Mouse (Mus musculus): ENCODE data around the gene Srl. TPM values are rescaled to one million over a fixed set of nuclear protein-coding genes. Genes with fewer than 3 reads are reported as not detected.
"Not testable (repeated sequence)": the region's sequence is repeated elsewhere in the genome, so short reads cannot be mapped to it uniquely, and the experiment has no call there.

Srl gene
- polyA plus RNA-seq, 1 experiment from 2014 or later: 36.9 TPM

GRCm38 (mm10) chr16:4539521-4539920 lies 2.1 kb downstream of the Srl start:
- no peak for ATAC-seq (ENCODE audit: insufficient number of reproducible peaks, insufficient read depth, low FRiP score, low TSS enrichment, low read depth)
- WGBS: 84% methylated on average over 4 of the region's 4 CpGs

DNA sequence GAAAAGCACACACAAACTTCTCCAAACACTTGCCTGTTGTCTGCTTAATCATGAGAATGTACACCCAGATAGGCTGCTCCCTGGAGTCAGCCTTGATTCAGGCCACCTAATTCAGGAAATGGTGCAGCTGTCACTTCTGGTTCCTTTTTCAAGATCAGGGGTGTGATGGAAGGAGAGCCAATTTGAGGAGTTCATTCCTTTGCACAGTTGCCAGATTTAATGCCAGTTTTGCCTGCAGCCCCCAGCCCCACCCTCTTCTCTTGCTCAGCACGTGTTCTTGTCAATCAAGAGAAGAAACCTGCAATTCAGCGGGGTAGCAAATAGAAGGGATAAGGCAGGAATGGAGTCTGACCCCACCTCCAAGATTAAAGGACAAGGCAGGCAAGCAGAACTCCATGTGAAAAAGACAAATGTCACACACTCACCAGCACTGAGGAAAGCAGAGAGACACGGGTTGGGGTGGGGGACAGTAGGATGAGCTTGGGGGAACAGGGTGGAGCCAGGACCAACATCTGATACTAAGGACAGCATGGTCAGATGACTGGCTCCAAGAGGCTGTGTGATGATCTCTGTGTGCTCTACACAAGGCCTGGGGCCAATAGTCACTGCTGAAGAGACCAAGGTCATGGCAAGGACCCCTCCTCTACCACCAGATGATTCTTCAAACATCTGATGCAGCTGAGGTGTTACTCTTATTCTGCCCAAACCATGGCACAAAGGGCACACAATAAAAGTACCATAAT lies 3.8 kb downstream of the Srl start:
- H3K36me3 ChIP-seq: no peaks in the 10 kb centered on the region
- H3K4me2 ChIP-seq: no peak overlapping the region
- H3K27me3 ChIP-seq: no peaks in the 10 kb centered on the region
- H3K27ac ChIP-seq: no peak overlapping the region
- no peak overlapping the region for H3K4me3 ChIP-seq (replicated peaks)
- no peaks in the 10 kb centered on the region for H3K9me3 ChIP-seq
- H3K9ac ChIP-seq (replicated peaks): no peak overlapping the region
- no peak for ATAC-seq (ENCODE audit: insufficient number of reproducible peaks, insufficient read depth, low FRiP score, low TSS enrichment, low read depth)
- H3K4me1 ChIP-seq (replicated peaks): peaks cover 6% of the 10 kb centered on the region
- 58% methylated on average over 3 of the region's 3 CpGs for WGBS

More at GRCm38 (mm10) chr16:4539521-4539920, 2.1 kb downstream of the Srl start:
- H3K36me3 ChIP-seq: peaks cover 4% of the 10 kb centered on the region; the same call in 1 of the 2 replicates
- no peaks in the 10 kb centered on the region for H3K27me3 ChIP-seq
- no peak overlapping the region for H3K9ac ChIP-seq (replicated peaks)
- no peak overlapping the region for H3K4me3 ChIP-seq (replicated peaks)
- 0 out of 2 replicates have a peak overlapping the region, but pooled peaks have one; percentile 7 for H3K27ac ChIP-seq
- peaks cover 6% of the 10 kb centered on the region for H3K4me1 ChIP-seq (replicated peaks)
- H3K4me2 ChIP-seq: no peak overlapping the region
- no peaks in the 10 kb centered on the region for H3K9me3 ChIP-seq

DNA sequence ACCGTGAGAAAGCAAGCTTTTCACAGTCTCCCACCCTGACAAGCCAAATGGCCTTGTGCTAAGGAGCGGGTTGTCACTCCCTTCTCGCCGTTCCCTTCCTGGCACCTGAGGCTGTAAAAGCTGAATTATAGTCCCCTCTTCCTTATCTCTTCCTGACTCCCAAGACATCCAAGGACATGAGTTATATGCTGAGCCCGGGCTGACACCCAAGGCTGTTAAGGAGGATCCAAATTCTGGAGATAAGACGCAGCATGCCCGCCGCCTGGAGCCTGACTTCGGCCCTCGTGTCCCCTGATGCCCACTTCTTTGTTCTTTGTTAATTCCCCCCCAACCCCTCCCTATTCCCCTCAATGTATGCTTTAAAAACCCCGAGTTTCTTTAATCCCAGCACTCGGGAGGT lies 14.2 kb downstream of the Srl start:
- not testable (repeated sequence) for H3K27ac ChIP-seq; H3K9ac ChIP-seq (replicated peaks); H3K36me3 ChIP-seq; ATAC-seq (ENCODE audit: insufficient number of reproducible peaks, insufficient read depth, low FRiP score, low TSS enrichment, low read depth); H3K27me3 ChIP-seq; H3K4me3 ChIP-seq (replicated peaks); H3K4me1 ChIP-seq (replicated peaks); H3K4me2 ChIP-seq
- 0 out of 2 replicates have a peak, but pooled peaks cover 11% of the 10 kb centered on the region for H3K9me3 ChIP-seq
- 86% methylated on average over 12 of the region's 12 CpGs for WGBS

DNA sequence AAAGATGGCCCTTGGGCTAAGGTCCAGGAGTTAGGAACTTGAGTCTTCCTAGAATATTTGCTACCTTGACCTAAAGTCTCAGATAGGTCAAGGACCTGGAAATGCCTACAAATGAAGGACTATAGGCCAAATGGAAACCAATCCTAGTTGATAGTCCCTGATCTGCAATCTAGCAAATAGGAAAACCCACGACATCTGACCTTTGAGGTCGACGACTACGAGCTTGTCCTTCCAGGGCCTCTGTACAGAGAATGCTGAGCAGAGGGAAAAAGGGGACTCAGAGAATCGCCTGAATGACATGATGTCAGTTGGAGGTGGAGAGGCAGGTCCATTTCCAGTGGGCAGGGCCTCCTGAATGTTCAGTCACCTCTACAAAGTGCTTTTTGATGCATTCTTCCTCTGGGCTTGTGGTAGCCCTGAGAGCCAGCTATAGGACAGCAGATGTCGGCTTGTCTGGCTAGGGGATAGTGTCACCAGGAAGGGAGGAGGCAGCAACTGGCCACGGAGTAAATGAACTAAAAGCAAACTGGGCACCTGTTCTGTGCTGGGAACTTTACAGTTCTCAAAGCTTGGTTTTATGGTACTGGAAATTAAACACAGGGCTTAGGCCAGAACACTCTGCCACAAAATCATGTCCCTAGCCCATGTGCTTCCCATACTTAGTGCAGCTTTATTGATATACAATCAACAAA lies 18.2 kb downstream of the Srl start:
- no peak overlapping the region for H3K4me2 ChIP-seq
- 72% methylated on average over 7 of the region's 7 CpGs for WGBS
- H3K9me3 ChIP-seq: 0 out of 2 replicates have a peak, but pooled peaks cover 11% of the 10 kb centered on the region
- H3K27ac ChIP-seq: no peak overlapping the region
- no peak; the same call in 1 of the 2 replicates for ATAC-seq (ENCODE audit: insufficient number of reproducible peaks, insufficient read depth, low FRiP score, low TSS enrichment, low read depth)
- H3K4me3 ChIP-seq (replicated peaks): no peak overlapping the region
- H3K36me3 ChIP-seq: no peaks in the 10 kb centered on the region; the same call in 1 of the 2 replicates
- H3K27me3 ChIP-seq: no peaks in the 10 kb centered on the region
- peaks cover 25% of the 10 kb centered on the region for H3K4me1 ChIP-seq (replicated peaks)
- H3K9ac ChIP-seq (replicated peaks): no peak overlapping the region

DNA sequence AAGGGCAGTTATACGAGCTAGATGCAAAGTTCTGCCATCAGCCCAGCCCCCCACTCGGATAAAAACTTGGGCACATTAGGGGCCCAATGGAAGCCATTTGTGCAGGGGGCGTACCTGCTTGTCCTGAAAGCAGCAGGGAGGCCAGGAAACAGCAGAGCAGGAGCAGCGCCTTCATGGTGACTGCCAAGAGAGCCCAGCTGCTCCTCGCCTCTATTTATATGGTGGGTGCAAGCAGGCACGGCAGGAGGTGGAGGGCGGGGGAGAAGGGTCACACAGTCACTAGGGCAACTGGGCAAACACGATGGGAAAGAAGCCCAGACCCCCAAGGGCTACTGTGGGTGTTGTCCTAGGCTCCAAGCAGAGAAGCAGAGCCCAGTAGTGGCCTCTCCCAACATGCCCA lies 18.7 kb downstream of the Srl start:
- Histone ChIP-seq H3K4me2 (no peak overlapping the region), H3K36me3 (no peaks in the 10 kb centered on the region; the same call in 1 of the 2 replicates), H3K4me3 (replicated peaks) (no peak overlapping the region), H3K27me3 (no peaks in the 10 kb centered on the region), H3K9ac (replicated peaks) (no peak overlapping the region), H3K27ac (0 out of 2 replicates have a peak overlapping the region, but pooled peaks have one; percentile 26), H3K9me3 (0 out of 2 replicates have a peak, but pooled peaks cover 8% of the 10 kb centered on the region), H3K4me1 (replicated peaks) (peaks cover 25% of the 10 kb centered on the region)
- ATAC-seq (ENCODE audit: insufficient number of reproducible peaks, insufficient read depth, low FRiP score, low TSS enrichment, low read depth): no peak
- WGBS: 44% methylated on average over 8 of the region's 8 CpGs

- Histone ChIP-seq H3K4me2 (no peak overlapping the region), H3K9ac (replicated peaks) (no peak overlapping the region)
- peak; percentile 79 for ATAC-seq (ENCODE audit: insufficient number of reproducible peaks, insufficient read depth, low FRiP score, low TSS enrichment, low read depth)
These were observed 19.7 kb downstream of the Srl start for GRCm38 (mm10) chr16:4521735-4522530.

DNA sequence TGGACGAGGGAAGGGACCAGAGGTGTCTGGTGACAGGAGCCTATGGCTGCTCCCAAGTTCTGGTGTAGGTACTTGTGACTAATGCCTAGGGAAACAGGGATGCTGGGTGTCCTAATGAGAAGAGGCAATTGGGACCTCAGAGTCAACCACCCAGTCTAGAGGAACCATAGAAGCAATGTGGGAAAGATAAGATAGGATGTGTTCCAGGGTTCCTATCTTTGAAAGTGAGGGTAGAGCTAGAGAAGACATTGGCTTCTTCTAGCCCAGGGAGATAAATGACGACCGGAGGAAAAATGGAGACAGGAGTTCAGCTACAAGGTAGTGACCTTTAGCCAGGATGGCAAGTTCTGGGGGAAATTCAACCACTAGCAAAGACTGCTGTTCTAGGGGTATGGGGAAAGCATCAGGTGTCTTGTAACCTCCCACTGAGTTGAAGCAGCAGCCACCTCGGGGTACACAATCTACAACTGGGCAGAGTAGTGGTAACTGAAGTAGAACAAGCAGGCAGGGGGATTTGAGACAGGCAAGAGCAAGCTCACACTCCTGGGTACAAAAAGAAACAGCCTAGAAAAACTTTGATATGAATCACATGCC lies 20.4 kb downstream of the Srl start:
- Histone ChIP-seq H3K9me3 (no peaks in the 10 kb centered on the region), H3K27me3 (no peaks in the 10 kb centered on the region), H3K4me1 (replicated peaks) (peaks cover 25% of the 10 kb centered on the region), H3K27ac (peak overlapping the region; percentile 42; the same call in 1 of the 2 replicates), H3K36me3 (no peaks in the 10 kb centered on the region), H3K9ac (replicated peaks) (no peak overlapping the region), H3K4me3 (replicated peaks) (no peak overlapping the region), H3K4me2 (no peak overlapping the region)
- 62% methylated on average over 4 of the region's 4 CpGs for WGBS
- no peak for ATAC-seq (ENCODE audit: insufficient number of reproducible peaks, insufficient read depth, low FRiP score, low TSS enrichment, low read depth)

More at GRCm38 (mm10) chr16:4521735-4522530, 19.7 kb downstream of the Srl start:
- Histone ChIP-seq H3K4me3 (replicated peaks) (no peak overlapping the region), H3K27ac (peak overlapping the region; percentile 42; the same call in 1 of the 2 replicates), H3K36me3 (no peaks in the 10 kb centered on the region), H3K27me3 (no peaks in the 10 kb centered on the region), H3K4me1 (replicated peaks) (peaks cover 25% of the 10 kb centered on the region), H3K9me3 (0 out of 2 replicates have a peak, but pooled peaks cover under 1% of the 10 kb centered on the region)
- 60% methylated on average over 5 of the region's 5 CpGs for WGBS

GRCm38 (mm10) chr16:4520673-4521072 lies 20.9 kb downstream of the Srl start:
- Histone ChIP-seq H3K4me3 (replicated peaks) (no peak overlapping the region), H3K9me3 (no peaks in the 10 kb centered on the region), H3K27ac (no peak overlapping the region), H3K4me1 (replicated peaks) (peaks cover 25% of the 10 kb centered on the region), H3K9ac (replicated peaks) (no peak overlapping the region), H3K36me3 (no peaks in the 10 kb centered on the region), H3K27me3 (no peaks in the 10 kb centered on the region), H3K4me2 (no peak overlapping the region)
- ATAC-seq (ENCODE audit: insufficient number of reproducible peaks, insufficient read depth, low FRiP score, low TSS enrichment, low read depth): no peak
- WGBS: 68% methylated on average over 8 of the region's 8 CpGs

DNA sequence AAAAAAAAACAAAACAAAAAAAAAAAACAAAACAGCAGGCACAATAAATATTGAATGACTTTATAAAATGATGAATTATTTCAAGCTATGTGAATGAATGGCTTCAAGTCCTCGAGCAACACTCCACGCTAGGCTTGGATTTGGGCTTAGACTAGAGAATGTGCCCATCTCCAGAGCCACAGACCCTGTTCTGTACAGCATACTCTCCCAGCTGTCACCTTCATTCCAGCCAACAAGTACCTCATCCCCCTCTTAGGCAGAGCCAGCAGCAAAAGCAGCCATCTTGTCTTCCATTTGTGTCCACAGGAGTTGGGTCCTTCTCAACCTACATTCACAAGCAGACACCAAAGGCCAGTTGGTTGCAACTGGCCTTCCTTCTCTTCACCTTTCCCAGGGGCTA lies 21.8 kb downstream of the Srl start:
- Histone ChIP-seq H3K27ac (no peak overlapping the region), H3K9me3 (no peaks in the 10 kb centered on the region), H3K4me3 (replicated peaks) (no peak overlapping the region), H3K4me2 (no peak overlapping the region), H3K4me1 (replicated peaks) (peaks cover 25% of the 10 kb centered on the region), H3K36me3 (no peaks in the 10 kb centered on the region), H3K9ac (replicated peaks) (no peak overlapping the region), H3K27me3 (no peaks in the 10 kb centered on the region)
- WGBS: 94% methylated on average over 2 of the region's 2 CpGs
- no peak for ATAC-seq (ENCODE audit: insufficient number of reproducible peaks, insufficient read depth, low FRiP score, low TSS enrichment, low read depth)

GRCm38 (mm10) chr16:4519157-4519556 lies 22.5 kb downstream of the Srl start:
- H3K4me3 ChIP-seq (replicated peaks): no peak overlapping the region
- H3K4me2 ChIP-seq: no peak overlapping the region
- peaks cover 25% of the 10 kb centered on the region for H3K4me1 ChIP-seq (replicated peaks)
- no peak overlapping the region for H3K9ac ChIP-seq (replicated peaks)
- no peak overlapping the region for H3K27ac ChIP-seq
- ATAC-seq (ENCODE audit: insufficient number of reproducible peaks, insufficient read depth, low FRiP score, low TSS enrichment, low read depth): no peak
- no peaks in the 10 kb centered on the region for H3K27me3 ChIP-seq
- H3K9me3 ChIP-seq: no peaks in the 10 kb centered on the region
- no peaks in the 10 kb centered on the region for H3K36me3 ChIP-seq
- WGBS: 83% methylated on average over 4 of the region's 4 CpGs
